Mouse (Mus musculus) small intestine, adult 2 months (tissue): ENCODE data around the gene Cenpf.

ENCODE experiments used
- CTCF ChIP-seq: fragments of 200-500 bp; IDR thresholded peaks from 2 replicates; pipeline ENCODE4 v1.5.1; 2012; ENCODE audit warnings: low read depth, mild to moderate bottlenecking, control low read depth, inconsistent platforms, low read length, moderate library complexity, mixed read lengths; ENCODE audit not compliant: insufficient replicate concordance, insufficient read length; ENCODE audit errors: extremely low read depth
- POLR2A ChIP-seq: fragments of 200-500 bp; IDR thresholded peaks from 2 replicates; pipeline ENCODE4 v1.6.1; 2012; ENCODE audit warnings: low read depth, mild to moderate bottlenecking, control low read depth, inconsistent platforms, low read length, moderate library complexity

DNA sequence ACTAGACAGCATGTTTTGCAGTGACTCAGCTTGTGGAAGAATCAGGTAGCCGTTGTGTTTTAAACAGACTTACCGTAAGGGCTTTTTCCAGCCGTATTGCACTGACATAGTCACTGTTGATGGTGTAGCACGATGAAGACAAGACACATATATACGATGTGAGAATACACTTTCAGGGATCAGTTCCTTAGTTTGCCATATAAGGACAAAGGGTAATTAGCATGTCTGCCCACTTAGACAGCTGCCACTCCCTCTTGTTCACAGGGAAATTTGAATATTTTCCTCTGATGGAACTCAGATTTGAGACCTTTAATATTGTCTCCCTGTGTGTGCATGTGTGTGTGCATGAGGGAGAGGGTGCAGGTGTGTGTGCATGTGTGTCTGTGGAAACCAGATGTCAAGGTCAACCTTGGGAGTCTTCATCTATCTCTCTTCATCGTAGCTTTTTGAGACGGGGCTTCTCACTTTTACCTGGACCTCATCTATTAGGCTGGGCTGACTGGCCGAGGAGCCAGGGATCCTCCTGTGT lies 82.2 kb downstream of the Cenpf start:
- TF ChIP-seq CTCF, result no peak
- no peak for TF ChIP-seq POLR2A
